Mouse (Mus musculus) liver, embryonic 14.5 days (tissue): ENCODE data around the gene Pdxk.

Source experiments
- CTCF ChIP-seq: IDR thresholded peaks from 2 replicates; pipeline ENCODE4 v1.5.1; 2016; ENCODE audit warnings: antibody characterized with exemption, low read depth, control low read depth
- EP300 ChIP-seq: IDR thresholded peaks from 2 replicates; pipeline ENCODE4 v1.6.1; 2016; ENCODE audit warnings: antibody characterized with exemption, low read depth

GRCm38 (mm10) chr10:78502986-78503733 is 38.4 kb upstream of the Pdxk start:
- TF ChIP-seq CTCF (no peak), EP300 (no peak)
